Mouse (Mus musculus) cerebellum, adult 8-10 months (tissue): ENCODE measurements around the gene Kcnmb2.

ENCODE experiments used
- DNase-seq: peaks from one replicate; pipeline ENCODE4 v3.0.0; 2022

The Kcnmb2 gene

GRCm38 (mm10) chr3:32149851-32150570 lies 247.7 kb downstream of the Kcnmb2 start:
- DNase-seq: no peak

GRCm38 (mm10) chr3:32180519-32180918 lies 278.2 kb downstream of the Kcnmb2 start:
- DNase-seq: no peak

GRCm38 (mm10) chr3:32185855-32186522 lies 283.7 kb downstream of the Kcnmb2 start:
- no peak for DNase-seq

- peak; percentile 51 for DNase-seq
Measured at GRCm38 (mm10) chr3:32188521-32188920, 286.2 kb downstream of the Kcnmb2 start.

GRCm38 (mm10) chr3:32188955-32189354 lies 286.6 kb downstream of the Kcnmb2 start:
- DNase-seq: no peak

- DNase-seq: no peak
Measured at GRCm38 (mm10) chr3:32189956-32190355, 287.6 kb downstream of the Kcnmb2 start.

- DNase-seq: no peak
Measured at GRCm38 (mm10) chr3:32194014-32194413, 291.7 kb downstream of the Kcnmb2 start.

GRCm38 (mm10) chr3:32226755-32227154 lies 324.4 kb downstream of the Kcnmb2 start:
- no peak for DNase-seq

- DNase-seq: no peak
Measured at GRCm38 (mm10) chr3:32236766-32237165, 334.5 kb downstream of the Kcnmb2 start.
